Mouse (Mus musculus): Measurements from ENCODE around the gene Polr3gl. TPM values are rescaled to one million over a fixed set of nuclear protein-coding genes. Genes with fewer than 3 reads are reported as not detected.

Polr3gl gene
- total RNA-seq, 1 experiment: 5.7 TPM

DNA sequence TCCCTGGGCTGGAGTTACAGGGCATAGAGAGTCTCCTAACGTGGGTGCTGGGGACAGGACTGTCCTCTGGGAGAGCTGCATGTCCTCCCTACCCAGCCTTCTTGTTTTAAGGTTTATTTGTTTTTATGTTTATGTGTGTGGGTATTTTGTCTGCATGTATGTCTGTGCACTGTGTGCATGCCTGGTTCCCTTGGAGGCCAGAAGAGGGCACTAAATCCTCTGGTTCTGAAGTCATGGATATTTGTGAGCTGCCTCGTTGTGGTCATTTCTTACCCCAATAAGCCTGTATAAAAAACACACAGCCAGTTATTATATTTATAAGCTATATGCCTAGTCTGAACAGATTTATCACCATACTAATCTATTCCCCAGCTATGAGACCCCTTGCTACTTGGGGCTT lies 59.7 kb downstream of the Polr3gl start:
- H3K27ac ChIP-seq (ENCODE audit: insufficient read depth, low read depth, low read length, poor library complexity, severe bottlenecking): no peak overlapping the region
- H3K9ac ChIP-seq (ENCODE audit: insufficient read depth, low read depth, low read length, poor library complexity, severe bottlenecking): no peak overlapping the region
- H3K9me3 ChIP-seq (ENCODE audit: control insufficient read depth, insufficient read depth, low read depth, low read length): no peaks in the 10 kb centered on the region
- no peaks in the 10 kb centered on the region for H3K4me1 ChIP-seq (ENCODE audit: control insufficient read depth in 2 of 2, insufficient read depth in 2 of 2, low read length in 2 of 2, poor library complexity in 1 of 2)
- TF ChIP-seq HCFC1 (IDR thresholded peaks at IDR 0.05; ENCODE audit: borderline replicate concordance, insufficient read depth, low read length) (no peak), ZC3H11A (IDR thresholded peaks at IDR 0.05; ENCODE audit: borderline replicate concordance, low read depth, low read length) (no peak), MAFK (IDR thresholded peaks at IDR 0.05; ENCODE audit: insufficient read depth, low read depth, low read length) (no peak), CHD2 (IDR thresholded peaks at IDR 0.05; ENCODE audit: low read depth, low read length) (no peak), ZNF384 (IDR thresholded peaks at IDR 0.05; ENCODE audit: low read depth, low read length) (no peak)
- no peak for DNase-seq (ENCODE audit: low read depth, low spot score)
- no peak overlapping the region for H3K4me3 ChIP-seq (ENCODE audit: insufficient read depth in 1 of 2, low read depth in 1 of 2, low read length in 2 of 2, poor library complexity in 1 of 2, severe bottlenecking in 1 of 2)
- H3K36me3 ChIP-seq (ENCODE audit: control insufficient read depth, insufficient read depth, low read length, poor library complexity, severe bottlenecking): no peaks in the 10 kb centered on the region
- in situ Hi-C loops (cut with MboI; ENCODE audit: low sequenced_read_pairs in 2 of 2, unreplicated experiment in 2 of 2): no loop called here

DNA sequence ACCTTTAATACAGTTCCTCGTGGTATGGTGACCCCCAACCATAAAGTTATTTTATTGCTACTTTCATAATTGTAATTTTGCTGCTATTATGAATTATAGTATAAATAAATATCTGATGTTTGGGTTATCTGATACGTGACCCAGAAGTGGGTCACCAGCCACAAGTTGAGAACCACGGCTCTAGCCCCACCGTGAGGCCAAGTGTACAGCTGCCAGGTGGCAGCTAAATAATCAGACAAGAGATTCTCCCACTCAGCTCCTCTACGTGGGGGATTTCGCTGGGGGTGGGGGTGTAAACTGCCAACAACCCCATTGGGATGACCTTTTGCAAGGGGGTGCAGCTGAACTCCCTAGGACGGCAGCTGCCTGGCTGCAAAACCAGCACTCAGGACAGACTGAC lies 61.9 kb downstream of the Polr3gl start:
- no peak for DNase-seq (ENCODE audit: low read depth, low spot score)
- Histone ChIP-seq H3K9ac (ENCODE audit: insufficient read depth, low read depth, low read length, poor library complexity, severe bottlenecking) (no peak overlapping the region), H3K4me1 (ENCODE audit: control insufficient read depth in 2 of 2, insufficient read depth in 2 of 2, low read length in 2 of 2, poor library complexity in 1 of 2) (no peaks in the 10 kb centered on the region), H3K36me3 (ENCODE audit: control insufficient read depth, insufficient read depth, low read length, poor library complexity, severe bottlenecking) (no peaks in the 10 kb centered on the region), H3K4me3 (ENCODE audit: insufficient read depth in 1 of 2, low read depth in 1 of 2, low read length in 2 of 2, poor library complexity in 1 of 2, severe bottlenecking in 1 of 2) (no peak overlapping the region), H3K9me3 (ENCODE audit: control insufficient read depth, insufficient read depth, low read depth, low read length) (no peaks in the 10 kb centered on the region), H3K27ac (ENCODE audit: insufficient read depth, low read depth, low read length, poor library complexity, severe bottlenecking) (no peak overlapping the region)
- TF ChIP-seq MAFK (IDR thresholded peaks at IDR 0.05; ENCODE audit: insufficient read depth, low read depth, low read length) (no peak), ZNF384 (IDR thresholded peaks at IDR 0.05; ENCODE audit: low read depth, low read length) (no peak), HCFC1 (IDR thresholded peaks at IDR 0.05; ENCODE audit: borderline replicate concordance, insufficient read depth, low read length) (no peak), ZC3H11A (IDR thresholded peaks at IDR 0.05; ENCODE audit: borderline replicate concordance, low read depth, low read length) (no peak), CHD2 (IDR thresholded peaks at IDR 0.05; ENCODE audit: low read depth, low read length) (no peak)
- in situ Hi-C loops (cut with MboI; ENCODE audit: low sequenced_read_pairs in 2 of 2, unreplicated experiment in 2 of 2): no loop called here

DNA sequence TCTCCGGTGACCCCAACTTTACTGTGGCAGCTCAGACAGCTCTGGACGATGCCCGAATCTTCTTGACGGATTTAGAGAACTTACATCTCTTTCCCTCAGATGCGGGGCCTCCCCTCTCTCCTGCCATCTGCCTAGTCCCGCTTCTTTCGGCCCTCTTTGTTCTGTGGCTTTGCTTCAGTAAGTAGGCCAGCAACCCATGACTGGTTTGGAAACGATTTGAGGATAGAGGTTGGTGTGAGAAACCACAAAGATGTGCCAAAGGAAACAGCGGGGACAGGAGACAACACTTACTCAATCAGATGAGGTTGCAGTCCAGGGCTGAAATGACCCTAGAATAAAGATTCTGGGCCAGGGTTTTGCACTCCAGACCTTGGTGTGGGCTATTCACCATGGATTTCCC lies 65.5 kb downstream of the Polr3gl start:
- Histone ChIP-seq H3K36me3 (ENCODE audit: control insufficient read depth, insufficient read depth, low read length, poor library complexity, severe bottlenecking) (no peaks in the 10 kb centered on the region), H3K4me3 (ENCODE audit: insufficient read depth in 1 of 2, low read depth in 1 of 2, low read length in 2 of 2, poor library complexity in 1 of 2, severe bottlenecking in 1 of 2) (no peak overlapping the region), H3K4me1 (ENCODE audit: control insufficient read depth in 2 of 2, insufficient read depth in 2 of 2, low read length in 2 of 2, poor library complexity in 1 of 2) (peaks cover 0 to 9% of the 10 kb centered on the region in 2 experiments; a peak in 1 of 4 replicates), H3K27ac (ENCODE audit: insufficient read depth, low read depth, low read length, poor library complexity, severe bottlenecking) (no peak overlapping the region), H3K9me3 (ENCODE audit: control insufficient read depth, insufficient read depth, low read depth, low read length) (no peaks in the 10 kb centered on the region), H3K9ac (ENCODE audit: insufficient read depth, low read depth, low read length, poor library complexity, severe bottlenecking) (no peak overlapping the region)
- in situ Hi-C loops (cut with MboI; ENCODE audit: low sequenced_read_pairs in 2 of 2, unreplicated experiment in 2 of 2): no loop called here
- no peak for DNase-seq (ENCODE audit: low read depth, low spot score)
- TF ChIP-seq ZNF384 (IDR thresholded peaks at IDR 0.05; ENCODE audit: low read depth, low read length) (no peak), ZC3H11A (IDR thresholded peaks at IDR 0.05; ENCODE audit: borderline replicate concordance, low read depth, low read length) (no peak), HCFC1 (IDR thresholded peaks at IDR 0.05; ENCODE audit: borderline replicate concordance, insufficient read depth, low read length) (no peak), MAFK (IDR thresholded peaks at IDR 0.05; ENCODE audit: insufficient read depth, low read depth, low read length) (no peak), CHD2 (IDR thresholded peaks at IDR 0.05; ENCODE audit: low read depth, low read length) (no peak)

Other genes starting within 250 kb of the Polr3gl start
- not detected in 2 replicates for gene BC107364, start 141.9 kb downstream of the Polr3gl start, total RNA-seq (2012; rRNA removed)
- 1.0 and 1.2 TPM in 2 replicates for gene Hfe2, start 69.0 kb downstream of the Polr3gl start, total RNA-seq (2012; rRNA removed)
- gene Txnip, start 36.2 kb downstream of the Polr3gl start, total RNA-seq (2012; rRNA removed): 128 and 161 TPM in 2 replicates
- gene Gm16253, start 17.2 kb downstream of the Polr3gl start, total RNA-seq (2012; rRNA removed): 1.8 and 2.0 TPM in 2 replicates
- 0.67 and 1.1 TPM in 2 replicates for gene Ankrd34a, start 2.5 kb upstream of the Polr3gl start, total RNA-seq (2012; rRNA removed)
- gene Lix1l, start 7.0 kb upstream of the Polr3gl start, total RNA-seq (2012; rRNA removed): 2.6 and 4.6 TPM in 2 replicates
- gene Rbm8a, start 35.8 kb upstream of the Polr3gl start, total RNA-seq (2012; rRNA removed): 115 and 140 TPM in 2 replicates
- gene Pex11b, start 41.2 kb upstream of the Polr3gl start, total RNA-seq (2012; rRNA removed): 15.6 and 23.6 TPM in 2 replicates
- 0.13 and 0.21 TPM in 2 replicates for gene Gm42957, start 41.3 kb upstream of the Polr3gl start, total RNA-seq (2012; rRNA removed)
- 1.0 and 1.7 TPM in 2 replicates for gene Itga10, start 51.4 kb upstream of the Polr3gl start, total RNA-seq (2012; rRNA removed)
- 3.7 and 5.7 TPM in 2 replicates for gene Ankrd35, start 76.0 kb upstream of the Polr3gl start, total RNA-seq (2012; rRNA removed)
- gene Pias3, start 102.2 kb upstream of the Polr3gl start, total RNA-seq (2012; rRNA removed): 14.6 and 27.9 TPM in 2 replicates
- gene Nudt17, start 114.4 kb upstream of the Polr3gl start, total RNA-seq (2012; rRNA removed): 7.4 and 13.5 TPM in 2 replicates
- gene Polr3c, start 133.4 kb upstream of the Polr3gl start, total RNA-seq (2012; rRNA removed): 21.0 and 22.2 TPM in 2 replicates
- 16.9 and 22.1 TPM in 2 replicates for gene Rnf115, start 133.5 kb upstream of the Polr3gl start, total RNA-seq (2012; rRNA removed)
- gene Pdzk1, start 235.1 kb upstream of the Polr3gl start, total RNA-seq (2012; rRNA removed): 1.6 and 3.0 TPM in 2 replicates
- 0.21 and 0.36 TPM in 2 replicates for gene Cd160, start 235.2 kb upstream of the Polr3gl start, total RNA-seq (2012; rRNA removed)

All from ES-E14 (cell line).